Mouse (Mus musculus) CD4-positive naive resting alpha-beta T cell, adult 57 days (primary cell): ENCODE measurements around the gene 1700067P10Rik. TPM values are rescaled to one million over a fixed set of nuclear protein-coding genes. Genes with fewer than 3 reads are reported as not detected.

Experiments used
- total RNA-seq: library from RNA; stranded (reverse); gene quantifications from one replicate; pipeline ENCODE4 v1.2.4, GENCODE M21; 2023

1700067P10Rik gene
- not detected for total RNA-seq

GRCm38 (mm10) chr17:48089019-48089418 lies at the start of gene 1700067P10Rik:
1700067P10Rik (plus strand) TSS chr17:48089319.

Other genes starting within 250 kb of the 1700067P10Rik start
- 81.1 TPM for gene Foxp4, start 164.7 kb upstream of the 1700067P10Rik start, total RNA-seq
- not detected for gene 1700122O11Rik, start 51.0 kb upstream of the 1700067P10Rik start, total RNA-seq
- gene 9830107B12Rik, start 56.9 kb downstream of the 1700067P10Rik start, total RNA-seq: not detected
- not detected for gene A530064D06Rik, start 78.0 kb downstream of the 1700067P10Rik start, total RNA-seq
- gene Trem1, start 143.4 kb downstream of the 1700067P10Rik start, total RNA-seq: 1.3 TPM
- not detected for gene Trem3, start 158.5 kb downstream of the 1700067P10Rik start, total RNA-seq
- gene Treml4, start 175.0 kb downstream of the 1700067P10Rik start, total RNA-seq: 4.6 TPM
- gene Treml2, start 210.2 kb downstream of the 1700067P10Rik start, total RNA-seq: 98.5 TPM
- gene B430306N03Rik, start 226.8 kb downstream of the 1700067P10Rik start, total RNA-seq: 5.4 TPM